Mouse (Mus musculus) brain, embryonic 14.5 days (tissue): ENCODE measurements around the gene Nfe2l2. TPM values are rescaled to one million over a fixed set of nuclear protein-coding genes. Genes with fewer than 3 reads are reported as not detected.

ENCODE experiments used
- DNase-seq: peaks from one replicate; pipeline ENCODE4 v3.0.0-alpha.2; 2011; ENCODE audit warnings: low read depth
- CTCF ChIP-seq: fragments of 200-500 bp; IDR thresholded peaks from 2 replicates; pipeline ENCODE4 v1.5.1; 2012; ENCODE audit warnings: inconsistent platforms, mild to moderate bottlenecking, moderate library complexity, borderline replicate concordance; ENCODE audit not compliant: insufficient read depth, insufficient read length; ENCODE audit errors: extremely low read depth
- POLR2A ChIP-seq: fragments of 200-500 bp; IDR thresholded peaks from 2 replicates; pipeline ENCODE4 v1.6.1; 2012; ENCODE audit warnings: mild to moderate bottlenecking, inconsistent platforms, borderline replicate concordance; ENCODE audit not compliant: poor library complexity, insufficient read depth, insufficient read length, severe bottlenecking; ENCODE audit errors: extremely low read depth
- polyA plus RNA-seq: library from polyadenylated mRNA; depleted of rRNA; stranded (reverse); fragments of >200 nt; gene quantifications from 2 replicates; pipeline ENCODE4 v1.2.3, GENCODE M21; 2012; rRNA removed

Gene Nfe2l2
- polyA plus RNA-seq, 1 experiment, result 11.0 TPM

GRCm38 (mm10) chr2:75632721-75633181 lies 71.7 kb downstream of the Nfe2l2 start:
- no peak for TF ChIP-seq POLR2A
- no peak for TF ChIP-seq CTCF
- no peak for DNase-seq

- no peak for DNase-seq
- TF ChIP-seq POLR2A, result no peak
- no peak for TF ChIP-seq CTCF
Measured at GRCm38 (mm10) chr2:75632043-75632442, 72.4 kb downstream of the Nfe2l2 start.

GRCm38 (mm10) chr2:75631421-75631820 lies 73.0 kb downstream of the Nfe2l2 start:
- DNase-seq, result no peak
- TF ChIP-seq CTCF, result no peak
- no peak for TF ChIP-seq POLR2A

- DNase-seq, result no peak
- TF ChIP-seq CTCF (no peak), POLR2A (no peak)
Measured at GRCm38 (mm10) chr2:75628487-75628886, 76.0 kb downstream of the Nfe2l2 start.

- TF ChIP-seq POLR2A (no peak), CTCF (no peak)
- DNase-seq, result no peak
Measured at GRCm38 (mm10) chr2:75626597-75627440, 77.6 kb downstream of the Nfe2l2 start.

Other genes with a start within 250 kb of the Nfe2l2 start
- gene Hnrnpa3, start 45.4 kb downstream of the Nfe2l2 start, polyA plus RNA-seq, result 311 and 481 TPM in 2 replicates
- 17.5 and 21.5 TPM in 2 replicates for gene Agps, start 127.5 kb upstream of the Nfe2l2 start, polyA plus RNA-seq
- 12.1 and 13.5 TPM in 2 replicates for gene Ttc30b, start 233.9 kb upstream of the Nfe2l2 start, polyA plus RNA-seq